Mouse (Mus musculus): ENCODE measurements around the gene Jaml. TPM values are rescaled to one million over a fixed set of nuclear protein-coding genes. Genes with fewer than 3 reads are reported as not detected.

Jaml gene
- polyA plus RNA-seq, 1 experiment from 2014 or later, result 0.20 TPM

Other genes starting within 250 kb of the Jaml start
- gene Kmt2a, start 197.9 kb upstream of the Jaml start, polyA plus RNA-seq (2015; fragmentation: Nextera tagmentation; extraction: Ambion mirVana), result 20.9 and 25.0 TPM in 2 replicates
- 725 and 838 TPM in 2 replicates for gene Atp5l, start 158.4 kb upstream of the Jaml start, polyA plus RNA-seq (2015; fragmentation: Nextera tagmentation; extraction: Ambion mirVana)
- gene Ube4a, start 113.6 kb upstream of the Jaml start, polyA plus RNA-seq (2015; fragmentation: Nextera tagmentation; extraction: Ambion mirVana), result 38.1 and 39.8 TPM in 2 replicates
- gene Cd3g, start 98.8 kb upstream of the Jaml start, polyA plus RNA-seq (2015; fragmentation: Nextera tagmentation; extraction: Ambion mirVana), result not detected in 2 replicates
- not detected in 2 replicates for gene Cd3d, start 97.4 kb upstream of the Jaml start, polyA plus RNA-seq (2015; fragmentation: Nextera tagmentation; extraction: Ambion mirVana)
- gene Cd3e, start 69.6 kb upstream of the Jaml start, polyA plus RNA-seq (2015; fragmentation: Nextera tagmentation; extraction: Ambion mirVana), result 0.32 TPM in 1 of 2 replicates, not detected in the other
- gene Mpzl2, start 39.4 kb upstream of the Jaml start, polyA plus RNA-seq (2015; fragmentation: Nextera tagmentation; extraction: Ambion mirVana), result 0.59 and 1.3 TPM in 2 replicates
- gene Mpzl3, start 24.0 kb upstream of the Jaml start, polyA plus RNA-seq (2015; fragmentation: Nextera tagmentation; extraction: Ambion mirVana), result 0.92 and 1.2 TPM in 2 replicates
- 9.2 and 9.7 TPM in 2 replicates for gene Scn2b, start 38.6 kb downstream of the Jaml start, polyA plus RNA-seq (2015; fragmentation: Nextera tagmentation; extraction: Ambion mirVana)
- gene Scn4b, start 59.2 kb downstream of the Jaml start, polyA plus RNA-seq (2015; fragmentation: Nextera tagmentation; extraction: Ambion mirVana), result 0.11 and 0.25 TPM in 2 replicates
- gene BC049352, start 102.8 kb downstream of the Jaml start, polyA plus RNA-seq (2015; fragmentation: Nextera tagmentation; extraction: Ambion mirVana), result not detected in 2 replicates
- not detected in 2 replicates for gene Tmprss4, start 124.9 kb downstream of the Jaml start, polyA plus RNA-seq (2015; fragmentation: Nextera tagmentation; extraction: Ambion mirVana)
- 0.90 and 1.1 TPM in 2 replicates for gene Il10ra, start 190.0 kb downstream of the Jaml start, polyA plus RNA-seq (2015; fragmentation: Nextera tagmentation; extraction: Ambion mirVana)
- not detected in 2 replicates for gene Tmprss13, start 239.9 kb downstream of the Jaml start, polyA plus RNA-seq (2015; fragmentation: Nextera tagmentation; extraction: Ambion mirVana)